Mouse (Mus musculus) CH12.LX (cell line): ENCODE measurements at regions not wholly inside any gene's neighbourhood (a gene's known extent, or its start where the extent isn't known, plus 50 kb on each side); places are given as distances from the start of the nearest gene placed in this dataset.
A peak's percentile ranks its signal among the peaks of the same experiment; 100 is the strongest.

Experiments
- DNase-seq: peaks from one replicate; pipeline ENCODE4 v3.0.0-alpha.2; 2013; ENCODE audit errors: extremely low read depth
- H3K27ac ChIP-seq: 2 replicates; pipeline ENCODE4 v1.5.1; 2012; ENCODE audit warnings: low read depth, mild to moderate bottlenecking, control low read depth, moderate library complexity; ENCODE audit not compliant: insufficient read depth
- H3K27me3 ChIP-seq: replicated peaks from 2 replicates; pipeline ENCODE3; 2012; ENCODE audit warnings: inconsistent platforms
- H3K36me3 ChIP-seq, 2 experiments: replicated peaks in 1 of 2; 2 replicates each; pipeline versions ENCODE3 to v1.6.1; 2012; ENCODE audit warnings: inconsistent platforms in 1 of 2, low read length in 1 of 2, mild to moderate bottlenecking in 1 of 2, mixed read lengths in 1 of 2, moderate library complexity in 1 of 2; ENCODE audit not compliant: control insufficient read depth in 1 of 2, insufficient read depth in 1 of 2
- H3K4me1 ChIP-seq, 2 experiments: 2 replicates each; pipeline ENCODE4 v1.6.1; 2012; ENCODE audit warnings: inconsistent platforms in 1 of 2, moderate library complexity in 1 of 2; ENCODE audit not compliant: insufficient read depth in 2 of 2, control insufficient read depth in 1 of 2
- H3K4me2 ChIP-seq: 2 replicates; pipeline ENCODE4 v1.6.1; 2012; ENCODE audit warnings: low read depth, mild to moderate bottlenecking, control low read depth; ENCODE audit not compliant: poor library complexity, insufficient read depth, severe bottlenecking
- H3K4me3 ChIP-seq, 3 experiments: fragments of 150-350 bp in 1 of 3; sonication (generic) in 1 of 3; replicated peaks in 1 of 3; 2 replicates each; pipeline versions ENCODE3 to v1.5.1; 2011 to 2012; ENCODE audit warnings: low read depth in 2 of 3, low read length in 2 of 3, mild to moderate bottlenecking in 2 of 3, moderate library complexity in 2 of 3, control low read depth in 1 of 3, improper control_type of control experiment in 1 of 3, inconsistent platforms in 1 of 3, mixed read lengths in 1 of 3; ENCODE audit not compliant: poor library complexity in 1 of 3
- H3K79me2 ChIP-seq: replicated peaks from 2 replicates; pipeline ENCODE4 v1.6.1; 2012; ENCODE audit warnings: mild to moderate bottlenecking, moderate library complexity; ENCODE audit not compliant: control insufficient read depth, poor library complexity, insufficient read depth, severe bottlenecking; ENCODE audit errors: extremely low read depth
- H3K9ac ChIP-seq: 2 replicates; pipeline ENCODE4 v1.6.1; 2012; ENCODE audit warnings: low read depth, mild to moderate bottlenecking, control low read depth, moderate library complexity; ENCODE audit not compliant: insufficient read depth
- H3K9me3 ChIP-seq: replicated peaks from 2 replicates; pipeline ENCODE3; 2012; ENCODE audit warnings: low read length, inconsistent platforms, mixed read lengths
- CTCF ChIP-seq, 2 experiments: IDR thresholded peaks in 1 of 2; conservative IDR thresholded peaks in 1 of 2; 2 replicates each; pipeline ENCODE4 v1.5.1; 2011 to 2012; ENCODE audit warnings: low read depth in 2 of 2, low read length in 2 of 2, improper control_type of control experiment in 1 of 2, inconsistent platforms in 1 of 2, mild to moderate bottlenecking in 1 of 2, moderate library complexity in 1 of 2
- IRF4 ChIP-seq: IDR thresholded peaks from 2 replicates; pipeline ENCODE4 v1.6.1; 2014; ENCODE audit warnings: low read depth, mild to moderate bottlenecking, inconsistent platforms, low read length, improper control_type of control experiment
- JUN ChIP-seq: IDR thresholded peaks from 2 replicates; pipeline ENCODE4 v1.6.1; 2011; ENCODE audit warnings: low read depth, mild to moderate bottlenecking, low read length, improper control_type of control experiment, moderate library complexity; ENCODE audit not compliant: insufficient read depth
- MYC ChIP-seq: IDR thresholded peaks from 2 replicates; pipeline ENCODE4 v1.6.1; 2011; ENCODE audit warnings: low read depth, mild to moderate bottlenecking, improper control_type of control experiment, low read length
- NELFE ChIP-seq: IDR thresholded peaks from 2 replicates; pipeline ENCODE4 v1.6.1; 2011; ENCODE audit warnings: low read depth, low read length, improper control_type of control experiment
- RAD21 ChIP-seq: IDR thresholded peaks from 2 replicates; pipeline ENCODE4 v1.6.1; 2011; ENCODE audit warnings: low read depth, mild to moderate bottlenecking, low read length, improper control_type of control experiment, moderate library complexity
- SMC3 ChIP-seq: IDR thresholded peaks from 2 replicates; pipeline ENCODE4 v1.6.1; 2011; ENCODE audit warnings: low read depth, low read length, improper control_type of control experiment
- ZC3H11A ChIP-seq: IDR thresholded peaks from 2 replicates; pipeline ENCODE4 v1.6.1; 2012; ENCODE audit warnings: low read depth, mild to moderate bottlenecking, inconsistent platforms, low read length, improper control_type of control experiment
- ZKSCAN1 ChIP-seq: IDR thresholded peaks from 2 replicates; pipeline ENCODE4 v1.6.1; 2012; ENCODE audit warnings: low read depth, inconsistent platforms, low read length, improper control_type of control experiment, borderline replicate concordance
- ZNF384 ChIP-seq: IDR thresholded peaks from 2 replicates; pipeline ENCODE4 v1.6.1; 2012; ENCODE audit warnings: low read depth, low read length, improper control_type of control experiment, inconsistent platforms
- dilution Hi-C: fragments of 300-500 bp; cut with MboI; formaldehyde crosslinking; loops from 2 replicates; pipeline ENCODE4 v1.14.3; 2020; ENCODE audit warnings: low sequenced_read_pairs; ENCODE audit not compliant: extremely low pct_unique_long_range_greater_than_20kb, extremely low pct_ligation_motif_present
- in situ Hi-C: fragments of 300-500 bp; cut with MboI; formaldehyde crosslinking; loops from 3 replicates; pipeline ENCODE4 v1.14.3; 2019; ENCODE audit warnings: low sequenced_read_pairs, low pct_ligation_motif_present, low pct_unique_long_range_greater_than_20kb, mixed read lengths

- in situ Hi-C loops = no loop called here
Observed at GRCm38 (mm10) chr6:12258273-12258672, 350.7 kb downstream of the Phf14 start.

GRCm38 (mm10) chr6:12258940-12259481 is 351.4 kb downstream of the Phf14 start:
- Histone ChIP-seq H3K79me2 (no peaks in the 10 kb centered on the region), H3K4me2 (no peak overlapping the region), H3K27ac (no peak overlapping the region), H3K36me3 (no peaks in the 10 kb centered on the region), H3K4me3 (no peak overlapping the region), H3K4me1 (0 out of 4 replicates have a peak, but pooled peaks cover 3 to 5% of the 10 kb centered on the region in 2 experiments), H3K27me3 (no peaks in the 10 kb centered on the region), H3K9me3 (no peaks in the 10 kb centered on the region), H3K9ac (no peak overlapping the region)
- no peak for TF ChIP-seq CTCF (conservative IDR thresholded peaks at IDR 0.05 in 1 of 2, IDR thresholded peaks at IDR 0.05 in 1 of 2; ENCODE audit: low read depth in 2 of 2, low read length in 2 of 2)
- in situ Hi-C loops = no loop called here
- no peak for DNase-seq
- dilution Hi-C loops = no loop called here

More at GRCm38 (mm10) chr6:12258273-12258672, 350.7 kb downstream of the Phf14 start:
- dilution Hi-C loops = no loop called here
- Histone ChIP-seq H3K9me3 (no peaks in the 10 kb centered on the region), H3K4me1 (0 out of 4 replicates have a peak, but pooled peaks cover 3 to 5% of the 10 kb centered on the region in 2 experiments), H3K4me3 (no peak overlapping the region), H3K4me2 (no peak overlapping the region), H3K9ac (no peak overlapping the region), H3K27ac (no peak overlapping the region), H3K36me3 (no peaks in the 10 kb centered on the region), H3K79me2 (no peaks in the 10 kb centered on the region), H3K27me3 (no peaks in the 10 kb centered on the region)
- no peak for TF ChIP-seq MYC
- DNase-seq = no peak

- in situ Hi-C loops = no loop called here
Observed at GRCm38 (mm10) chr6:12259629-12260028, 352.0 kb downstream of the Phf14 start.

GRCm38 (mm10) chr6:12260325-12261076 is 352.9 kb downstream of the Phf14 start:
- Histone ChIP-seq H3K9ac (no peak overlapping the region), H3K27ac (no peak overlapping the region), H3K9me3 (no peaks in the 10 kb centered on the region), H3K4me1 (0 out of 4 replicates have a peak, but pooled peaks cover under 1 to 5% of the 10 kb centered on the region in 2 experiments), H3K36me3 (no peaks in the 10 kb centered on the region), H3K4me3 (no peak overlapping the region), H3K4me2 (peak overlapping the region; percentile 61; the same call in 1 of the 2 replicates), H3K27me3 (no peaks in the 10 kb centered on the region), H3K79me2 (no peaks in the 10 kb centered on the region)
- DNase-seq = peak; percentile 66
- in situ Hi-C loops = no loop called here
- dilution Hi-C loops = no loop called here
- no peak for TF ChIP-seq JUN
- TF ChIP-seq NELFE = no peak
- TF ChIP-seq ZC3H11A = peak; percentile 15; the same call in 1 of the 2 replicates
- TF ChIP-seq ZNF384 = peak; percentile 87
- TF ChIP-seq SMC3 = peak; percentile 68
- TF ChIP-seq RAD21 = peak; percentile 86
- TF ChIP-seq CTCF (conservative IDR thresholded peaks at IDR 0.05 in 1 of 2, IDR thresholded peaks at IDR 0.05 in 1 of 2; ENCODE audit: low read depth in 2 of 2, low read length in 2 of 2) = peak; percentile 48 to 79

More at GRCm38 (mm10) chr6:12259629-12260028, 352.0 kb downstream of the Phf14 start:
- no peak overlapping the region for H3K4me2 ChIP-seq
- no peak overlapping the region for H3K4me3 ChIP-seq
- H3K27ac ChIP-seq = no peak overlapping the region
- no peak for DNase-seq
- TF ChIP-seq ZKSCAN1 (no peak), IRF4 (no peak)
- no peaks in the 10 kb centered on the region for H3K79me2 ChIP-seq
- H3K9me3 ChIP-seq = no peaks in the 10 kb centered on the region
- H3K9ac ChIP-seq = no peak overlapping the region
- H3K4me1 ChIP-seq = 0 out of 4 replicates have a peak, but pooled peaks cover 3 to 5% of the 10 kb centered on the region in 2 experiments
- H3K36me3 ChIP-seq = no peaks in the 10 kb centered on the region
- dilution Hi-C loops = no loop called here
- no peaks in the 10 kb centered on the region for H3K27me3 ChIP-seq
